Mouse (Mus musculus): Measurements from ENCODE around the gene Ngrn. TPM values are rescaled to one million over a fixed set of nuclear protein-coding genes. Genes with fewer than 3 reads are reported as not detected.

The Ngrn gene
- 30.3 and 30.8 TPM in 2 replicates for polyA plus RNA-seq (2012; ENCODE audit: low replicate concordance)

DNA sequence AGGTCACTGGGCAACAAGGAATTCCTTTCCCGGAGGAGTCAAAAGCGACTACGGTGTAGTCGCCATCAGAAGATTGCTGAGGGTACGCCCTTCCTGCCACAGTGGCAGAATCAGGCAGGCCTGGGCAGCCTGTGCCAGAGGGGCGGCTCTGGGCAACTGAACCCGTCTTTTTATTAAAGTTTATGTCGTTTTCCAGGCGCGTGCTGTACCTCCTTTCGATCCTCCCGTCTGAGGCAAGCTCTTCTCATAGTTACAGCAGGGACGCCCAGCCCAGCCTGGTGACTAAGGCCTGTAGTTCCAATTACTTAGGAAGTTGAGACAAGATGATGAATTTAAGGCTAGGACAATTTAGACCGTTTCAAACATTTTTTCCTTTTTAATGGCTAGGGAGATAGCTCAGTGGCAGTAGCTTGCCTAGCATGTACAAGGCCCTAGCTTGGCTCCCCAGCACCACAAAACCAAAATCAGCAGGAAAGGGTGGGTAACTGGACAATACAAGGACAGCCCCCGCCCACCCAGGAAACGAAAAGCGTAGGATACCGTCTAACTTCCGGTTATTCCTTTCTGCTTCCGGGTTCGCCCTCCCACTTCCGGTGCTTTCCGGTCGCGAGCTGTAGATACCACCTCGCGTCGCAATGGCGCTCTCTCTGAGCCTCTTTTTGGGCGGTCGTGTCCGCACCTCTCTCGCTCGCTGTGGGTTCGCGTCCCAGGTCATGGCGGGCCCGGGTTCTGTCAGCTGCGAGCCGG, at the start of gene Ngrn:
Ngrn (plus strand) TSS at position 591 of the 747 bp plus-strand sequence.

DNA sequence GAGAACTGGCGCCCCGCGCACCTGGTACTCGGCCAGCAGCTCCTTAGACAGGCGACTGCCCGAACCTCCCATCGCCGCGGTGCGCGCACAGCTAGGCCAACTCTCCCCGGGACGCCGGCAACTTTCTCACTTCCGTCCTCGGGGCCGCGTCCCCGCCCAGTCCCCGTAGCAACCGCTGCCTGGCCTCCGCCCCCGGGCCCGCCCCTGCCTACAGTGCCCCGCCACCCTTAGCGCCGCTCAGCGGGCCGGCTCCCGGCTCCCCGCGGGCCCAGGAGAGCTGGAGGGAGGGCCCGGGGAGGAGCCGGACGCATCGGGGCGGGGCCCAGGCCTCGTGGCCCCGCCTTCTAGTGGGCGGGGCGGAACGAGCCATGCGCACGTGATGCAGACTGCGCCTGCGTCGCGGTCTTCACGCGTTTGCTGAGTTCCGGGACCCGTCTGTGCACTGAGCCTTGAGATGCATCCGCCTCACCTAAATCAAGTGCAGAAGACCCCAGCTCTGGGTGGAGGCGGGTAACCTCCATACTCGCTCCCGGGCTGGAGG, 28.5 kb upstream of the Ngrn start, which contains the start of the genes Cib1 and Gdpgp1:
Cib1 (minus strand) TSS at position 325 of the 541 bp plus-strand sequence.
Gdpgp1 (plus strand) TSS at position 377 of the 541 bp plus-strand sequence.

DNA sequence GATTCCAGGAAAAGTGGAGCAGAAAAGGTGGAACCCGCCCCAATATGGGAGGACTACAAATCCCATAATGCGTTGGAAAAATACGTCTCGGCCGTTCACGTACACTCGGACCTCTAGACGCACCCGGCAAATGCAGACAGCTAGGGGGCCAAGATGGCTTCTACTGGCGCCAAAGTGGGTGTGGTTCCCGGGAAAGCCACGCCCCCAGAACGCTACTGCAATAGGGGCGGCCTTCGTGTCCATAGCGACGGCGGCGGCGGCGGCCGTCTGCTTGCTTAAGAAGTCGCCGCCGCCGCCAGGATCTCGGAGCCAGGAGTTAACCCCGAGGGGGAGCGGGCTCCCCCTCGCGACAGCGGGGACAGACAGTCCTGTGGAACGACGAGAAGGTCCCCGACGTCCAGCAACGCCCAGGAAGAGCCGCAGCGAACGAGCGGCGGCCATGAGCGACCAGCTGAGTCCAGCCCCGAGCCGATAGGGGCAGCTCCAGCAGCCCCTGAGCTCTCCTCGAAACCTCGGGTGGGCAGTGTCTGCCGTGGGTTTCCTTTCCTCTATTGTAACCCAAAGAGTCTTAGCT, 14.8 kb upstream of the Ngrn start, which contains the start of gene Ttll13:
Ttll13 (plus strand) TSS at position 229 of the 574 bp plus-strand sequence.

DNA sequence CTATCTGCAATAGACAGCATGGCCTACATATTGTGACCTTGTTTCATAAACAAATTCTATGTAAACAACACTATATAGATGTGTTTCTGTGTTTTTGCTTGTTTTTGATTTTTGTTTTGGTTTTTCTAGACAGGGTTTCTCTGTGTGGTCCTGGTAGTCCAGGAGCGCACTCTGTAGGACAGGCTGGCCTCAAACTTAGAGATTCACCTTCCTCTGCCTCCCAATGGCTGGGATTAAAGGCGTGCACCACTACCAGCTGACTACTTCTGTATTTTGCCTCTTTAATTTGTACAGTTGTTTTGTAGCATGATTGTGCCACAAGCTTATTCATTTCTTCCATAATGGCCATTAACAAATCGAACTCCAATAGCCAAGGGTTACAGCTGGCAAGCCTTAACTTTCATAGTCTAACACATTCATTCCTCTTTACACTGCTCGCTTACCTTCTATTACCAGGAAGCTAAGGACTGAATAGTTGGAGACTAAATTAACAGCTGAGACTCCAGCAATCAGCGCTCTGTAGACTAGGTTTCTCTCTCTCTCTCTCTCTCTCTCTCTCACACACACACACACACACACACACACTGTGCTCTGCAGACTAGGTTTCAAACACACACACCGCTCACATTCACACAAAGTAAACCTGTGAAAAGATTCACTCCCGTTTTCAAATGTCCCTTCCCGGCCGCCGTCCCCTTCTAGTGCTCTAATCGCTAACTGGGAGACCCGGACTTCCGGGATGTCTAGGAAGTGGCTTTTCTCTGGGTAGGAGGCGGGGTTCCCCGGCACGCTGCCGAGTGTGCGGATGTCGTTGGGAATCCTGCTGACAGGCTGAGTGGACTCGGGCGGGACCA, 8.1 kb downstream of the Ngrn start, which contains the start of gene Vps33b:
Vps33b (plus strand) TSS at position 753 of the 854 bp plus-strand sequence.

DNA sequence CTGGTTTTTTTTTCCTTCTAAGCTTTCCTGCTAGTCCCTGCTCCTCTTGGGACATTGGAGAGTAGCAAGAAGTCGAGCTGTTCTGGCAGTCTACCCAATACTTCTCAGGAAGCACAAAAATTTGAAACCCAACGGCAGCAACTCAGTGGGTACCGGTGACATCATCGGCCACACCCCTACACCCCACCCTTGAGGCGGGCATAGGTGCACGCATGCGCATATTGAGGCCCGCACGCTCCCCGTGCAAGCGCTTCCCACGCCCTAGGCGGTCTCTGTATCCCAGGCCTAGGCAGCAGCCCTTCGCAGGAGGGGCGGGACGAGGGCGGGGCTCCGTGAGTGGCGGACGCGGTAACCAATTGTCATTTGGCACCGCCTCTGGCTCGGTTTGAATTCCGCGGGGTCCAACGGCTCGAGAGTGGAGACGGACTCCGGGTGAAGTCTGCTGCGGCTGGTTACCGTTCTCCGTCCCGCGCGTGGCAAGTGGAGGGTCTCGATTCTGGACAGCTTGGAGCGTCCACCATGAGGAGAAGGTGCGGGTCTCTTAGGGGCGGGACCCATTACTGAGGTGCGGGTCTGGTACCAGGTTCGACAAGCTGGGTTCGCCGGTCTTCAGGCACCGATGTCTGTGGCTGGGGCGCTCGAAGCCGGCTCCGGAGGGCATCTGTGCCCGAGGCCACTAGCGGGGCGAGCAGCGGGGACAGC, 33.2 kb downstream of the Ngrn start, which contains the start of gene Prc1:
Prc1 (plus strand) TSS at position 389 of the 702 bp plus-strand sequence.

Other genes starting within 250 kb of the Ngrn start
- 49.4 and 68.0 TPM in 2 replicates for gene Zfp710, start 236.4 kb upstream of the Ngrn start, polyA plus RNA-seq (2012; ENCODE audit: low replicate concordance)
- gene Idh2, start 145.8 kb upstream of the Ngrn start, polyA plus RNA-seq (2012; ENCODE audit: low replicate concordance): 31.5 and 36.0 TPM in 2 replicates
- gene Sema4b, start 74.4 kb upstream of the Ngrn start, polyA plus RNA-seq (2012; ENCODE audit: low replicate concordance): 23.2 and 44.3 TPM in 2 replicates
- 24.8 and 35.2 TPM in 2 replicates for gene Cib1, start 28.4 kb upstream of the Ngrn start, polyA plus RNA-seq (2012; ENCODE audit: low replicate concordance)
- 3.4 and 6.8 TPM in 2 replicates for gene Gdpgp1, start 28.4 kb upstream of the Ngrn start, polyA plus RNA-seq (2012; ENCODE audit: low replicate concordance)
- 0.28 and 0.47 TPM in 2 replicates for gene Ttll13, start 14.8 kb upstream of the Ngrn start, polyA plus RNA-seq (2012; ENCODE audit: low replicate concordance)
- gene Vps33b, start 8.4 kb downstream of the Ngrn start, polyA plus RNA-seq (2012; ENCODE audit: low replicate concordance): 1.8 and 3.2 TPM in 2 replicates
- gene Prc1, start 33.2 kb downstream of the Ngrn start, polyA plus RNA-seq (2012; ENCODE audit: low replicate concordance): 10.0 and 31.0 TPM in 2 replicates
- 5.7 and 11.4 TPM in 2 replicates for gene Rccd1, start 63.2 kb downstream of the Ngrn start, polyA plus RNA-seq (2012; ENCODE audit: low replicate concordance)
- 31.9 and 73.7 TPM in 2 replicates for gene Unc45a, start 79.8 kb downstream of the Ngrn start, polyA plus RNA-seq (2012; ENCODE audit: low replicate concordance)
- gene Hddc3, start 81.9 kb downstream of the Ngrn start, polyA plus RNA-seq (2012; ENCODE audit: low replicate concordance): 2.0 and 13.3 TPM in 2 replicates
- gene Man2a2, start 110.2 kb downstream of the Ngrn start, polyA plus RNA-seq (2012; ENCODE audit: low replicate concordance): 19.0 and 19.2 TPM in 2 replicates
- 20.7 and 21.0 TPM in 2 replicates for gene Fes, start 126.7 kb downstream of the Ngrn start, polyA plus RNA-seq (2012; ENCODE audit: low replicate concordance)
- gene Furin, start 144.2 kb downstream of the Ngrn start, polyA plus RNA-seq (2012; ENCODE audit: low replicate concordance): 197 and 227 TPM in 2 replicates